ENCODE assay signal across 9 mouse cellular contexts in the genomic region with DNA sequence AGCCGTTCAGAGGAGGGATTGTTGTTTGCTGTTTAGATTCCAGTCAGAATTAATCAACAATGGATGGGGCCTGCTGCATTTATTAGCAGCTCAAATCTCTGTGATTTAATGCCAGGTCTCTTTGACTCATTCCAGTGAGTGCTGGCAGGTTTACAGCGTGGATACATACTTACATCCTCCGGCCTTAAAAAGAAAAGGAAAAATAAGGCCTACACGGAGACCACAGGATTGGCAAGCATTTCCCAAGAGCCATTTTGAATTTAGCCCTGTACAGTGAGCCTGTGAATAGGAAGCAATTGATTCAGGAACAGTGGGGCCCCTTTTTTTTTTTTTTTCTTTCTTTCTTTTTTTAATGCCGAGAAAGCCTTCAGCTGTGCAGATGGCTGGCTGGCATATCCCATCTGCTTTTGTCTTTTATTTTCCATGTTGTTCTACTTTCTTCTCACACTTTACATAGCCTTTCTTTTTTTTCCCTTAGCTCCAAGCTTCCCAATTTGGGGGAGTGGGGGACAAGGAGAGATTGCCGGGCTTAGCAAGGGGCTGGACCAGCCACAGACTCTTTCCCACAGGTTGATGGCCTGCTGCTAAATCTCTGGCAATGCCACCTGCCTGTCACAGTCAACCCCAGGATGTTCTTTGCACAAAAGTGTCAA.
A peak's percentile ranks its signal among the peaks of the same experiment; 100 is the strongest.
DNase-seq lines count a peak whose midpoint lies in the region; ATAC-seq lines count a peak whose summit lies in the region.
"Had no signal": no experiment of that assay in that cellular context is flagged by ENCODE, and none has a peak within 500 bp of the region (broad histone marks: within the 10 kb centered on the region; RNA-seq: fewer than 3 reads in every experiment).

No protein-coding gene starts in this region.

- peak; percentile 51 for ATAC-seq in embryonic facial prominence, embryonic 15.5 days (ENCODE audit: insufficient number of reproducible peaks, low FRiP score, low TSS enrichment, low read depth)
- ATAC-seq in megakaryocyte progenitor cell, adult 5-6 weeks (replicated peaks; ENCODE audit: poor library complexity), result no peak

- H3K4me1 ChIP-seq in embryonic facial prominence, embryonic 15.5 days, result peaks cover 12% of the 10 kb centered on the region; the same call in 1 of the 2 replicates
- H3K4me1 ChIP-seq: liver, embryonic 15.5 days had no signal

- no peak overlapping the region for H3K4me2 ChIP-seq in embryonic facial prominence, embryonic 15.5 days (replicated peaks)
- H3K4me2 ChIP-seq: liver, embryonic 15.5 days had no signal

- H3K9ac ChIP-seq in embryonic facial prominence, embryonic 15.5 days, result no peak overlapping the region
- H3K9ac ChIP-seq: liver, embryonic 15.5 days had no signal

- no peaks in the 10 kb centered on the region for H3K36me3 ChIP-seq in embryonic facial prominence, embryonic 15.5 days
- H3K36me3 ChIP-seq: liver, embryonic 15.5 days had no signal

- no peak overlapping the region for H3K4me3 ChIP-seq in embryonic facial prominence, embryonic 15.5 days (replicated peaks)
- H3K4me3 ChIP-seq: liver, embryonic 15.5 days had no signal

- no peaks in the 10 kb centered on the region for H3K27me3 ChIP-seq in embryonic facial prominence, embryonic 15.5 days
- H3K27me3 ChIP-seq: liver, embryonic 15.5 days had no signal

- WGBS in embryonic facial prominence, embryonic 15.5 days, result 20% methylated on average over 6 of the region's 6 CpGs

- peak overlapping the region; percentile 41; the same call in 1 of the 2 replicates for H3K27ac ChIP-seq in embryonic facial prominence, embryonic 15.5 days (replicated peaks)
- H3K27ac ChIP-seq: liver, embryonic 15.5 days had no signal

- intact Hi-C loops in gastrocnemius, postnatal 14 days (cut with DNase I; ENCODE audit: low total_unique reads), result no loop called here

- H3K9me3 ChIP-seq in embryonic facial prominence, embryonic 15.5 days (replicated peaks), result no peaks in the 10 kb centered on the region
- H3K9me3 ChIP-seq: liver, embryonic 15.5 days had no signal

- DNase-seq in lung, postnatal 10 days, result peak; percentile 26
- DNase-seq in lung, postnatal 36 days, result no peak
- peak; percentile 49 for DNase-seq in layer of hippocampus, adult 9-11 months
- peak; percentile 29 to 30 for DNase-seq in right cerebral cortex, postnatal 36 days (ENCODE audit: low spot score in 2 of 2)
- no peak for DNase-seq in gastrocnemius, postnatal 14 days
- DNase-seq in kidney, postnatal 14 days, result no peak

Comparison
In these comparisons a context has a peak if more than half of its experiments do, and no peak if none do; other contexts are left out.
1. DNase-seq: peak in lung, postnatal 10 days (single experiment), layer of hippocampus, adult 9-11 months (single experiment) and right cerebral cortex, postnatal 36 days (2 of 2); none in lung, postnatal 36 days (single experiment), gastrocnemius, postnatal 14 days (single experiment) and kidney, postnatal 14 days (single experiment).